Mouse (Mus musculus): Measurements from ENCODE around the gene Lin54. TPM values are rescaled to one million over a fixed set of nuclear protein-coding genes. Genes with fewer than 3 reads are reported as not detected.

The Lin54 gene
- polyA plus RNA-seq (2012; rRNA removed) = 5.7 and 8.5 TPM in 2 replicates
- polyA plus RNA-seq (2014; fragmentation: Nextera tagmentation; extraction: Ambion mirVana) = 11.0 and 12.0 TPM in 2 replicates

DNA sequence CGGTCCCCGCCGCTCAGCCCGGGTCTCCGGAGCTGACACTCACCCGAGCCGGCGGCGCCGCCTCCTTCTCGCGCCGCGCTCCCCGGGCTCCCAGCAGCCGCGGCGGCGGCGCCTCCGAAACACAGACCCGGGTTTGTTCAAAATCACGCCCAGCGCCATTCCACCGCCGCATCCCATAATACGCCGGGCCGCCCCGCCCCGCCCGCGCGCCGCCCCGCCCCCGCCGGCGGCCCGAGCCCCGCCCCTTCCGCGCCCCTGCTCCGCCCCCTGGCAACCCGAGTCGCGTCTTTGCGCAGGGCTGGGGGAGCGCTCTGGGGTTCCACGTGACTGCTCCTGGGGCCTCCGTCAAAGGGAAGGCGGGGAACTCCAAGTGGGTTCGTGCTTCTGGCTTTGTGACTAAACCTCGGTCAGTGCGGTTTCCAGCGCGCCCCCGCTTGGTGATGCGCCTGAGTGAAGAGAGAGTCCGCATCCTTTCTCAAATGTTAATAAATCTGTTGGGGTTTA lies at the start of gene Lin54:
Gene Lin54, minus strand, starts transcription at position 182 of the 504 bp plus-strand sequence.
- under 1% methylated on average over 60 of the region's 60 CpGs for WGBS (ENCODE audit: insufficient replicate concordance)
- ATAC-seq (ENCODE audit: insufficient read depth) (peak; percentile 79), DNase-seq (ENCODE audit: low read depth in 3 of 3, low spot score in 3 of 3) (peak; percentile 81 to 89 (median 82))
- Histone ChIP-seq H3K4me2 (ENCODE audit: low read depth) (peak within 1 kb of the TSS; percentile 91), H3K9me3 (ENCODE audit: control insufficient read depth, low read length) (no peaks in the 10 kb centered on the region), H3K4me3 (ENCODE audit: insufficient read depth in 1 of 2, low read depth in 2 of 2, low read length in 2 of 2) (peak within 1 kb of the TSS; percentile 92), H3K27ac (peak within 1 kb of the TSS; percentile 96), H3K27me3 (ENCODE audit: control insufficient read depth, insufficient read depth, low read length) (no peaks in the 10 kb centered on the region), H3K9ac (replicated peaks) (peak within 1 kb of the TSS; percentile 96), H3K36me3 (replicated peaks; ENCODE audit: control insufficient read depth, insufficient read depth, low read depth) (no peaks in the 10 kb centered on the region), H3K4me1 (replicated peaks; ENCODE audit: control insufficient read depth in 2 of 2, insufficient read depth in 2 of 2, low read length in 1 of 2) (peaks cover 13 to 18% of the 10 kb centered on the region in 2 experiments)
- TF ChIP-seq EP300 (IDR thresholded peaks at IDR 0.05; ENCODE audit: low read depth) (no peak), CTCF (IDR thresholded peaks at IDR 0.05; ENCODE audit: low read depth) (peak; percentile 38)

DNA sequence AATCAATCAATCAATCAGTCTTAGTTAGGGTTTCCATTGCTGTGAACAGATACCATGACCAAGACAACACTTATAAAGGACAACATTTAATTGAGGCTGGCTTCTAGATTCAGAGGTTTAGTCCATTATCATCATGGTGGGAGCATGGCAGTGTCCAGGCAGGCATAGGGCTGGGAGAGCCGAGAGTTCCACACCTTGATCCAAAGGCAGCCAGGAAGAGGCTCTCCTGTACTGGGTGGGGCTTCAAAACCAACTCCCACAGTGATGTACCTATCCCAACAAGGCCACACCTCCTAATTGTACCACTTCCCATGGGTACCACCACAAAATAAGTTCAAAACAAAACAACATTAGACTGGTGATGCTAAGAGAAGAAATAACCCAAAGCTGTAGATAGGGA lies 49.7 kb upstream of the Lin54 start:
- ATAC-seq (ENCODE audit: insufficient read depth) (no peak), DNase-seq (ENCODE audit: low read depth in 3 of 3, low spot score in 3 of 3) (no peak)
- Histone ChIP-seq H3K4me2 (ENCODE audit: low read depth) (no peak overlapping the region), H3K27ac (no peak overlapping the region), H3K4me3 (ENCODE audit: insufficient read depth in 1 of 2, low read depth in 2 of 2, low read length in 2 of 2) (no peak overlapping the region), H3K4me1 (replicated peaks; ENCODE audit: control insufficient read depth in 2 of 2, insufficient read depth in 2 of 2, low read length in 1 of 2) (peaks cover 0 to 5% of the 10 kb centered on the region in 2 experiments; a peak in 2 of 4 replicates), H3K9me3 (ENCODE audit: control insufficient read depth, low read length) (no peaks in the 10 kb centered on the region), H3K36me3 (replicated peaks; ENCODE audit: control insufficient read depth, insufficient read depth, low read depth) (peaks cover 14% of the 10 kb centered on the region), H3K9ac (replicated peaks) (no peak overlapping the region), H3K27me3 (ENCODE audit: control insufficient read depth, insufficient read depth, low read length) (no peaks in the 10 kb centered on the region)
- WGBS (ENCODE audit: insufficient replicate concordance) = 91% methylated on average over 1 of the region's 1 CpGs
- TF ChIP-seq EP300 (IDR thresholded peaks at IDR 0.05; ENCODE audit: low read depth) = no peak

DNA sequence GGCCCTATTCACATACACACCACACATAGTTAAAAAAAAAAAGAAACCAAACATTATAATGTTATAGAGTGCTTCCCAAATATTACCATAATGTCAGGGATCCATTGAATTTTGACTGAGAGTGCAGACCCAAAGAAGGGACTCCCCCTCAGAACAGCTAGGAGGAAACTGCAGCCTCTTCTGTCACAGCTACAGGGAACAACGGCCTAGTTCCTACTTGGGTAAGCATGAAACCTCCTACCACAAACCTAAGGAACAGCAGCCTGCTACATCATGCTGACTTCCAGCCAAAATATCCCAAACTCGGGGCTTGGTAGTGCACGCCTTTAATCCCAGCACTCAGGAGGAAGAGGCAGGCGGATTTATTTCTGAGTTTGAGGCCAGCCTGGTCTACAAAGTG lies 48.9 kb upstream of the Lin54 start:
- H3K9ac ChIP-seq (replicated peaks) = no peak overlapping the region
- no peak overlapping the region for H3K4me2 ChIP-seq (ENCODE audit: low read depth)
- 74% methylated on average over 4 of the region's 4 CpGs for WGBS (ENCODE audit: insufficient replicate concordance)
- H3K27ac ChIP-seq = no peak overlapping the region
- H3K27me3 ChIP-seq (ENCODE audit: control insufficient read depth, insufficient read depth, low read length) = no peaks in the 10 kb centered on the region
- DNase-seq (ENCODE audit: low read depth in 3 of 3, low spot score in 3 of 3) (no peak), ATAC-seq (ENCODE audit: insufficient read depth) (no peak)
- H3K4me3 ChIP-seq (ENCODE audit: insufficient read depth in 1 of 2, low read depth in 2 of 2, low read length in 2 of 2) = no peak overlapping the region
- no peaks in the 10 kb centered on the region for H3K9me3 ChIP-seq (ENCODE audit: control insufficient read depth, low read length)
- TF ChIP-seq CTCF (IDR thresholded peaks at IDR 0.05; ENCODE audit: low read depth) (no peak), EP300 (IDR thresholded peaks at IDR 0.05; ENCODE audit: low read depth) (no peak)
- H3K4me1 ChIP-seq (replicated peaks; ENCODE audit: control insufficient read depth in 2 of 2, insufficient read depth in 2 of 2, low read length in 1 of 2) = peaks cover 0 to 5% of the 10 kb centered on the region in 2 experiments; a peak in 2 of 4 replicates
- peaks cover 16% of the 10 kb centered on the region for H3K36me3 ChIP-seq (replicated peaks; ENCODE audit: control insufficient read depth, insufficient read depth, low read depth)

DNA sequence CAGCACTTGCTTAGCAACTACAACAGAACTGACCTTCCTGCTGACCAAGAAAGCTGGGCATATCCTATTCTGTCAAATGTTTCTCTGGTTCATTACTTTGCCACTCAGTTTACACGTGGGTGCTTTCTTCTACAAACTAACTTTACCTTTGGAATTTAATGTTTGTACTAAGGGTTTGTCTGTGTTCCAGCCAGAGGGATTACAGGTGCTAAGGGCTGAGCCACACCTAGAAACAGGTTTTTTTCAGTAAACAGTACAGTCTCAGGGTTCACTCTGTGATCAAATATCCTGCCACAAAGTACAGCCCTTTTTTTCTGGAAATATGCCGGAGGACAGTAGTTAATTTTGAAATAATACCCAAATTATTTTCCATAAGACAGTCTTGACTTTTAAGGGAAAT lies 47.8 kb upstream of the Lin54 start:
- H3K27ac ChIP-seq = no peak overlapping the region

DNA sequence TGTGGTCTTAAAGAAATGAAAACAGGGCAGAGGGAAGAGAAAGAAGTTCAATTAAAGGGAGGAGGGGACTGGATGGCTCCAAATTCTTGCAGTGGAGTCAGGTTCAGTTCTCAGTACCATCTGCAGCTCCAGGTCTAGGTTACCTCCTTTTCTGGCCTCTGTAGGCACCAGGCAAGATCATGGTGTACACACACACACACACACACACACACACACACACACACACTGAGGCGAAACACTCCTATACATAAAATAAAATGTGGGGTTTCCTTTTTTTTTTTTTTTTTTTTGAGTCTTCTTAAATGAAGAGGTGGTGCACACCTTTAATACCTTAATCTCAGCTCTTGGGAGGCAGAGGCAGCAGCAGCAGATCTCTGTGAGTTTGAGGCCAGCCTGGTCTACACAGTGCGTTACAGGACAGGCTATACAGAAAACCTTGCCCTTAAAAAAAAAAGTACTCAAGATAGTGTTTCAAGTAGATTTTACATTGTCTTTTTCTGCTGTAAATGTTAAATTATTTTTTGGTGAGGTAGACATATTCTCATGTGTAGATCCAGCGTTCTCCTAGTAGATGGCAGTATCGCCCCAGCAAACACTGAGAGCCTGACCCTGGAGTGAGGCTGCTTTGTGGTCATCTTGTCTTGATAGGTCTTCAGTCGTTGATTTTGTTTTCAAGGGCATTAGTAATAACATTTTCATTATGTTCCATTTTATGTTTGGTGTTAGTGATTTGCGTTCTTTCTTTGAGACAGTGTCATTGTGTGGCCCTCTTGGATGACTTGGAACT lies 46.0 kb upstream of the Lin54 start:
- peaks cover 26% of the 10 kb centered on the region for H3K36me3 ChIP-seq (replicated peaks; ENCODE audit: control insufficient read depth, insufficient read depth, low read depth)
- no peak overlapping the region for H3K9ac ChIP-seq (replicated peaks)
- no peak overlapping the region for H3K4me3 ChIP-seq (ENCODE audit: insufficient read depth in 1 of 2, low read depth in 2 of 2, low read length in 2 of 2)
- 77% methylated on average over 6 of the region's 6 CpGs for WGBS (ENCODE audit: insufficient replicate concordance)
- no peak overlapping the region for H3K4me2 ChIP-seq (ENCODE audit: low read depth)
- ATAC-seq (ENCODE audit: insufficient read depth) (no peak), DNase-seq (ENCODE audit: low read depth in 3 of 3, low spot score in 3 of 3) (no peak)
- no peak overlapping the region for H3K27ac ChIP-seq
- H3K4me1 ChIP-seq (replicated peaks; ENCODE audit: control insufficient read depth in 2 of 2, insufficient read depth in 2 of 2, low read length in 1 of 2) = peaks cover 0 to 3% of the 10 kb centered on the region in 2 experiments; a peak in 2 of 4 replicates
- TF ChIP-seq EP300 (IDR thresholded peaks at IDR 0.05; ENCODE audit: low read depth) = no peak
- peak; percentile 29 for TF ChIP-seq CTCF (IDR thresholded peaks at IDR 0.05; ENCODE audit: low read depth)
- no peaks in the 10 kb centered on the region for H3K9me3 ChIP-seq (ENCODE audit: control insufficient read depth, low read length)
- H3K27me3 ChIP-seq (ENCODE audit: control insufficient read depth, insufficient read depth, low read length) = no peaks in the 10 kb centered on the region

More for the DNA sequence above, 47.8 kb upstream of the Lin54 start:
- 70% methylated on average over 2 of the region's 2 CpGs for WGBS (ENCODE audit: insufficient replicate concordance)
- no peak for TF ChIP-seq CTCF (IDR thresholded peaks at IDR 0.05; ENCODE audit: low read depth)
- TF ChIP-seq EP300 (IDR thresholded peaks at IDR 0.05; ENCODE audit: low read depth) = no peak
- Histone ChIP-seq H3K4me2 (ENCODE audit: low read depth) (no peak overlapping the region), H3K4me3 (ENCODE audit: insufficient read depth in 1 of 2, low read depth in 2 of 2, low read length in 2 of 2) (no peak overlapping the region), H3K27me3 (ENCODE audit: control insufficient read depth, insufficient read depth, low read length) (no peaks in the 10 kb centered on the region), H3K36me3 (replicated peaks; ENCODE audit: control insufficient read depth, insufficient read depth, low read depth) (peaks cover 23% of the 10 kb centered on the region), H3K9ac (replicated peaks) (no peak overlapping the region), H3K9me3 (ENCODE audit: control insufficient read depth, low read length) (no peaks in the 10 kb centered on the region), H3K4me1 (replicated peaks; ENCODE audit: control insufficient read depth in 2 of 2, insufficient read depth in 2 of 2, low read length in 1 of 2) (peaks cover 0 to 5% of the 10 kb centered on the region in 2 experiments; a peak in 2 of 4 replicates)
- DNase-seq (ENCODE audit: low read depth in 3 of 3, low spot score in 3 of 3) (no peak), ATAC-seq (ENCODE audit: insufficient read depth) (peak; percentile 45; the same call in 1 of the 2 replicates)
